Mouse (Mus musculus) small intestine, adult 2 months (tissue): ENCODE data around the gene Sh3kbp1.

Experiments
- CTCF ChIP-seq: fragments of 200-500 bp; IDR thresholded peaks from 2 replicates; pipeline ENCODE4 v1.5.1; 2012; ENCODE audit warnings: low read depth, mild to moderate bottlenecking, control low read depth, inconsistent platforms, low read length, moderate library complexity, mixed read lengths; ENCODE audit not compliant: insufficient replicate concordance, insufficient read length; ENCODE audit errors: extremely low read depth
- POLR2A ChIP-seq: fragments of 200-500 bp; IDR thresholded peaks from 2 replicates; pipeline ENCODE4 v1.6.1; 2012; ENCODE audit warnings: low read depth, mild to moderate bottlenecking, control low read depth, inconsistent platforms, low read length, moderate library complexity

DNA sequence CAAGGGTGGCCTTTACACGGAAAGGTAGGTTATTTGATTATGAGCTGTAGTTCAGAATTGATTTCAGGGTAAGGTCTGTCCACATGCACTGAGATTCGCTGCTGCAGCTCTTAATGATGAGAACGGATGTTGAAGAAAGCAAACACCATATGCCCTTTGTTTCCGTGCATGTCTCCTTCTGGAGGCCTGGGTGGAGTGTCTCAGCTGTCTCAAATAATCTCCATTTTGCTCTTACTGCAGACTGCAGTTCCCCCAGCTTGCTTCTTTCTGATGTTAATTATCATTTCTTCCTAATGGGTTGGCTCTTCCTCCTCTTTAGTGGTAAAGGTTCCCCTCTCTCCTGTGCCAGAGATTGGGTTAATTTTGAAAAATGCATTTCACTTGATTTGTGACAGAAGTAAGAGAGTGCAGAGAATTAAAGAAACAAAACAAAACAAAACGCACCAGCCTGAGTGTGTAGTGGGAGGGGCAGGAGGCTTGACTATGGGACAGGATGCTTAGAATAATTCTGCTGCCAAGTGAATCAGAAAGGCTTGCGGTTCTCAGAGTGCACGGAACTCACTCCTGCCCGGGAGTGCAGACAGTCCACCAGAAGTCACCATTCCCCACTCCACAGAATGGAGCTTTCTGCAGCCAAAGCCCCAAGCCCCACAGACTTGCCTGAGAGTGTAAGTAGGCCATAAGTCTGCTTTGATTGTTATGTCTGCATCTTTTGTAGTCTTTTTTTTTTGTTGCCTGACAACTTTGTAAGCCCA lies 81.2 kb downstream of the Sh3kbp1 start:
- TF ChIP-seq CTCF (no peak), POLR2A (no peak)
